Mouse (Mus musculus): ENCODE results near the gene Slc4a8. TPM values are rescaled to one million over a fixed set of nuclear protein-coding genes. Genes with fewer than 3 reads are reported as not detected.

Slc4a8 gene
- 1.2 and 2.9 TPM in 2 replicates for polyA plus RNA-seq (2011; ENCODE audit: insufficient read length, low read depth, missing spikeins)

DNA sequence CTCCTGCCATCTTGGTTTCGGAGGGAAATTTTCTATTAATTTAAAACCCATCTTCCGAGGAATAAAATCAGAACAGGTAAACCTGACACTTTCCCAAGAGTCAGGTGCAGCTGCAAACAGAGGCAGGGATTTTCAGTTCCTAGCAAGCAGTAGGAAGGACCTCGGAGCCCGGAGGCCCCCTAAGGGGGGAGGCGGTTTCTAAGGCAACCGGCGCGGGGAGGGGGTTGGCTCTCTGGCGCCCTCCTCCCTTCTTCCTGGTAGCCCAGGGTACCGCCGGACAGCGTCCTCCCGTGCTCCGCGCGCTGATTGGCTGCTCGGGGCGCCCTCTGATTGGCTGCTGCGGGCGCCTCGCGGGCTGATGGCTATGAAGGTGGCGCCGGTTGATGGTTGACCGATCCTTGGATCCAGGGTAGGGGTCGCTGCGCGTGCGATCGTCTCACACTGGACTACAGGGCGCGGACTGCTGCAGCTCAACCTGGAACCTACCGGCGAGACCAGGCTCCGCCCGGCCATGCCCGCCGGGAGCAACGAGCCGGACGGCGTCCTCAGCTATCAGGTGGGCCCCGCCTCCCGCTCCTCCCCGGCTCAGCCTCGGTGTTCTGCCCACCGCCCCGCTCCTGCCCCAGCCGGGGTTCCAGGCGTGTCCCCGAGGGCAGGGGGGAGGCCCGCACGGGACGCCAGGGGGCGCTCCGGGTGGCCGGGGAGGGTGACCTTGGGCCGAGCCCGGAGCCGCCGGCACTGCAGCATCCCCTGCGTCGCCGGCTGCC is at the start of gene Slc4a8:
Gene Slc4a8 (plus strand): TSS at position 329 of the 767 bp plus-strand sequence.
- peak; percentile 2; the same call in 1 of the 2 replicates for TF ChIP-seq CTCF (IDR thresholded peaks at IDR 0.05; ENCODE audit: borderline replicate concordance, insufficient read depth, low read length)
- no peak for TF ChIP-seq POLR2A (IDR thresholded peaks at IDR 0.05; ENCODE audit: low read depth, low read length)
- peak within 1 kb of the TSS; percentile 86 for H3K4me3 ChIP-seq (ENCODE audit: insufficient read depth, low read length)
- no peaks in the 10 kb centered on the region for H3K4me1 ChIP-seq (ENCODE audit: control insufficient read depth, insufficient read depth, low read length)
- H3K27ac ChIP-seq (ENCODE audit: insufficient read depth, low read length) = no peak within 1 kb of the TSS

DNA sequence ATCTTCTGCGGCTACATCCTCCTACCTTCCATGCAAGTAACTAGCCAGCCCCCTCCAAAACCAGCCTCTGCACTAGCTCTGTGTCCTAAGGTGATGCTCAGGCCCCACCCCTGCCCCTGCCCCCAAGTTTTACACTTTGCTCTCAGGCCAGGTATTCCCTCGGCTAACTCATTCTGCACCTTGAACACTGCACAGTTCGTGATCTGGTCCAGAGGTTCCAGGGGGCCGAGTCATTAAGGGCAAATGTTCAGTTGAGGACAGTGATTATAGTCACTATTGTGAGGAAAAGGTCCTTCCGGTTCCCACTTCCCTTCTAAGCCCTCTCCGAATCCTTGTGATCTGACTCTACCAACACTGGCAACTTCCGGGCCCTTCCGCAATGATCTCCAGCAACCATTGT is 47.1 kb upstream of the Slc4a8 start:
- H3K4me3 ChIP-seq (ENCODE audit: insufficient read depth, low read length) = no peak overlapping the region
- TF ChIP-seq POLR2A (IDR thresholded peaks at IDR 0.05; ENCODE audit: low read depth, low read length) (no peak), CTCF (IDR thresholded peaks at IDR 0.05; ENCODE audit: borderline replicate concordance, insufficient read depth, low read length) (no peak)
- no peak overlapping the region for H3K27ac ChIP-seq (ENCODE audit: insufficient read depth, low read length)
- no peaks in the 10 kb centered on the region for H3K4me1 ChIP-seq (ENCODE audit: control insufficient read depth, insufficient read depth, low read length)

DNA sequence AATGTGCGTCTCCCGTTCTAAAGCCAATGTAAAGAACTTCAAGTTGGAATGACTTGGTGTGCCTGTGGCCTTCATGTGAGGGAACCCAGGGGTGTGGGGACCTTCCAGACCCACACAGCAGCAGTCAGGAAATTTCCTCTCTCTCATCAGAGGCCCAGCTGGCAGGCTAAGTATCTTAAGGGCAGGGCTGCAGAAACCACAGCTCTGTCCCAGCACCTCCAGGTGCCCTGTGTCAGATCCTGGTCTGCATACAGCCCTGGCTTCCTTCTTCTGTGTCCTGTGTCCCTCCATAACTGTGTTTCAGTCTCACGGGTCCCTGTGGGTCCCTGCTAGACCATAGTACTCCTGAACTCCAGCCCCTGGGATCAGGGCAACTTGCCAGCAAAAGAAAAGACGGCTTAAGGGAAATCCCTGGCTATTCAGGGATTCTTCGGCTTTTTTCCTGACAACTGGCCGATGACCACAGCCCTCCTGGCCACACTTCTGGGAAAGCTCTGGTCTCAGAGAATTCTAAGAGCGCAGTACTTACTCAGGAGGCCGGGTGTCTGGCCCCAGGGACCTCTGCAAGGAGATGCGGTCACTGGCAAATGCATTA is 46.1 kb upstream of the Slc4a8 start:
- TF ChIP-seq POLR2A (IDR thresholded peaks at IDR 0.05; ENCODE audit: low read depth, low read length) (no peak), CTCF (IDR thresholded peaks at IDR 0.05; ENCODE audit: borderline replicate concordance, insufficient read depth, low read length) (no peak)
- Histone ChIP-seq H3K4me1 (ENCODE audit: control insufficient read depth, insufficient read depth, low read length) (no peaks in the 10 kb centered on the region), H3K4me3 (ENCODE audit: insufficient read depth, low read length) (no peak overlapping the region), H3K27ac (ENCODE audit: insufficient read depth, low read length) (no peak overlapping the region)

DNA sequence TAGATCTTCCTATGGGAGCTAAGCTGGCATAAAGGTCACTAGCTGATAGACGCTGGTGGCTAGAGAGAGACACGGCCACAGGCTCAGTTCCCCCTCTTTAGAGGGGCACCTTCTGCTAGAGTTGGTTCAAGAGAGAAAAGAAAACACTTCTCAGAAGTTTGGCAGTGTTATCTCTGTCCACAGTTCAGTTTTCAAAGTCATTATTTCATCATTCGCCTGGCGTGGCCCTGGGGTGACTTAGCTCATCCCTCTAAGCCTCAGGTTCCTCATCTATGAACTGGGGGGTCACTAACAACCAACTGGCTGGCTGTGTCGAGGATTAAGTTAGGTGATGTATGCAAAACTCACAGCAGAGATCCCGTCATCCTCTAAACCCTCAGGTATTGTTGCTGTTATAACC is 43.6 kb upstream of the Slc4a8 start:
- TF ChIP-seq POLR2A (IDR thresholded peaks at IDR 0.05; ENCODE audit: low read depth, low read length) (no peak), CTCF (IDR thresholded peaks at IDR 0.05; ENCODE audit: borderline replicate concordance, insufficient read depth, low read length) (no peak)
- no peaks in the 10 kb centered on the region for H3K4me1 ChIP-seq (ENCODE audit: control insufficient read depth, insufficient read depth, low read length)
- no peak overlapping the region for H3K4me3 ChIP-seq (ENCODE audit: insufficient read depth, low read length)

DNA sequence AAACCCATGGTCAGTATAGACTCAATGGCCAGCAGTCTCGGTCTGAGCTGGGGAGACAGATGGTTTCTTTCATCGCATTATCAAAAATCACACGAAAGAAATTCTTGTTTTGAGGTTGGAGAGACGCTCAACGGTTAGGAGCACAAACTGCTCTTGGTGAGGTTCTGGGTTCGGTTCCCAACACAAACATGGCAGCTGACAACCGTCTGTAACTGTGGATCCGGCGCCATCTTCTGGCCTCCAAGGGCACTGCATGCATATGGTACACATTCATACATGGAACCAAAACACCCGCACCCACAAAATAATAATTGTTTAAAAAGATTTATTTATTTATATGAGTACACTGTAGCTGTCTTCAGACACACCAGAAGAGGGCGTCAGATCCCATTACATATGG is 43.0 kb upstream of the Slc4a8 start:
- no peak for TF ChIP-seq POLR2A (IDR thresholded peaks at IDR 0.05; ENCODE audit: low read depth, low read length)
- no peak for TF ChIP-seq CTCF (IDR thresholded peaks at IDR 0.05; ENCODE audit: borderline replicate concordance, insufficient read depth, low read length)
- Histone ChIP-seq H3K4me1 (ENCODE audit: control insufficient read depth, insufficient read depth, low read length) (no peaks in the 10 kb centered on the region), H3K4me3 (ENCODE audit: insufficient read depth, low read length) (no peak overlapping the region), H3K27ac (ENCODE audit: insufficient read depth, low read length) (no peak overlapping the region)

More for the DNA sequence above, 43.6 kb upstream of the Slc4a8 start:
- no peak overlapping the region for H3K27ac ChIP-seq (ENCODE audit: insufficient read depth, low read length)

DNA sequence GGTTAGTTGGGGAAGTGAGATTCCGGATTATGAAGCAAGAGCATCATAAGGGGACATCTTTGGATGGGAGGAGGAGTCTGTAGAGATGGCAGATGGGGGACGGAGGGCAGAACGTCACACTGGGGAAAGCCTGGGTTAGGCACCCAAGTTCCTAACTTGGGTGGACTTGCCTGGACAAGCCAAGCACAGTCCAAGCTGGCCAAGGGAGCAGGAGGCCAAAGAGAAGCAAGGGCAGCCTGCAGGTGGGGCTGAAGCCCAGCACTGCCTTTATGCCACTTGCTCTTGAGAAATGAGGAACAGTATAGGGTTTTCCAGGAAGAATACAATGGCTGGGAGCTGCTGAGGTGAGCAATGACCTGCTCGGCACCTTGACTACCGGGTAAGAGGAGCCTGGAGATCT is 42.3 kb upstream of the Slc4a8 start:
- no peak overlapping the region for H3K4me3 ChIP-seq (ENCODE audit: insufficient read depth, low read length)
- no peak overlapping the region for H3K27ac ChIP-seq (ENCODE audit: insufficient read depth, low read length)
- TF ChIP-seq POLR2A (IDR thresholded peaks at IDR 0.05; ENCODE audit: low read depth, low read length) (no peak), CTCF (IDR thresholded peaks at IDR 0.05; ENCODE audit: borderline replicate concordance, insufficient read depth, low read length) (no peak)
- H3K4me1 ChIP-seq (ENCODE audit: control insufficient read depth, insufficient read depth, low read length) = no peaks in the 10 kb centered on the region

DNA sequence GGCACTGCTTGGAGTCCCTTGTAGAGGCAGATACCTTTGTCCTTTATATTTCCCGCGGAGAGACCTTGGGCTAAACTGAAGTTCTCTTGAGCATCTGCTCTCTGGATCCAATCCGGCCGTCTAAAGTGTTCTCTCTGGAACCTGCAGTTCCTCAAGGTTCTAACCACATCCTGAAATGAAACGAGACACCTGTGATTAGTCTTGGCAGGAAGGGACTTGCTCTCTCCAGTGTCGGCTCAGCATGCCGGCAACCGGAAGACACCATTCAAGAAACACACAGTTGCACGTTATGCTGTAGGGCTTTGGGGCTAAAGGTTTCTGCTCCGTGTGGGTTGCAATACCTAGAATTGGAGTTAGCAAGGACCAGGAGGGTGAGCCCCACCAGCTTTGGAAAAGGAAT is 41.5 kb upstream of the Slc4a8 start:
- no peak for TF ChIP-seq POLR2A (IDR thresholded peaks at IDR 0.05; ENCODE audit: low read depth, low read length)
- no peak for TF ChIP-seq CTCF (IDR thresholded peaks at IDR 0.05; ENCODE audit: borderline replicate concordance, insufficient read depth, low read length)
- Histone ChIP-seq H3K4me3 (ENCODE audit: insufficient read depth, low read length) (no peak overlapping the region), H3K4me1 (ENCODE audit: control insufficient read depth, insufficient read depth, low read length) (no peaks in the 10 kb centered on the region), H3K27ac (ENCODE audit: insufficient read depth, low read length) (no peak overlapping the region)

DNA sequence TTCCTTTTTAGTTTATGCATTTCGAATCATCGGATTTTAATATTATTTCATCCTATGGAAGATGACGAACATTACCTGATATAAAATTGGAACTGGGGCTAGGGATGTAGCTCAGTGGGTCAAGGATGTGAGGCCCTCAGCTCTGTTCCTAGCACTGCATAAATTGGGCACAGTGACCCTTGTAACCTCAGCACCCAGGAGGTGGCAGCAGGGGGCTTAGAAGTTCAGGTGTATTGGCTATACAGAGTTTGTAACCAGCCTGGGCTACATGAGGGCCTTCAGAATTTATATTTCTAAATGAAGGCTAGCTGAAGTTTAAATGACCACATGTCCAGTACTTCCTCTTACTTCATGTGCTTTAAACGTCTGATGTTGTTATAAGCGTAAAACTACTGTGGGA is 40.1 kb upstream of the Slc4a8 start:
- H3K4me1 ChIP-seq (ENCODE audit: control insufficient read depth, insufficient read depth, low read length) = no peaks in the 10 kb centered on the region
- TF ChIP-seq POLR2A (IDR thresholded peaks at IDR 0.05; ENCODE audit: low read depth, low read length) = no peak
- TF ChIP-seq CTCF (IDR thresholded peaks at IDR 0.05; ENCODE audit: borderline replicate concordance, insufficient read depth, low read length) = no peak
- no peak overlapping the region for H3K4me3 ChIP-seq (ENCODE audit: insufficient read depth, low read length)
- no peak overlapping the region for H3K27ac ChIP-seq (ENCODE audit: insufficient read depth, low read length)

DNA sequence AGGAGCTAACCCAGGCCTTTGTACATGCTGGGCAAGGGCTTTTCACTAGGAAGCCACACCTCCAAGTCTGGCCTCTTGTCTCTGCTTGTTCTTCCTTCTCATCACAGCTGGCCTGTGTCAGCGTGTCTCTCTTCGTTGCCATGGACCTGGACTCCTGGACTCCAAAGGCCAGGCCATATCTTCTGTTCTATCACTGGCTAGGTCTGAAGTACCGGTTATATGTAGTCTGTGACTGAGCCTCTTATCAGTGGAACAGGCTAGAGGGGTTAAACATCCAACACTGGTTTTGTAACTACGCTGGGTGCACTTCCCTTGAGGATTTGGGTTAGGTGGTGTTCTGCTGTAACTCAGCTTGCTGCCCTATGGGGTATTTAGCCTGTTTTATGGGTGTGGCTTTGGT is 39.5 kb upstream of the Slc4a8 start:
- H3K27ac ChIP-seq (ENCODE audit: insufficient read depth, low read length) = no peak overlapping the region
- no peak for TF ChIP-seq POLR2A (IDR thresholded peaks at IDR 0.05; ENCODE audit: low read depth, low read length)
- no peak for TF ChIP-seq CTCF (IDR thresholded peaks at IDR 0.05; ENCODE audit: borderline replicate concordance, insufficient read depth, low read length)
- no peak overlapping the region for H3K4me3 ChIP-seq (ENCODE audit: insufficient read depth, low read length)

DNA sequence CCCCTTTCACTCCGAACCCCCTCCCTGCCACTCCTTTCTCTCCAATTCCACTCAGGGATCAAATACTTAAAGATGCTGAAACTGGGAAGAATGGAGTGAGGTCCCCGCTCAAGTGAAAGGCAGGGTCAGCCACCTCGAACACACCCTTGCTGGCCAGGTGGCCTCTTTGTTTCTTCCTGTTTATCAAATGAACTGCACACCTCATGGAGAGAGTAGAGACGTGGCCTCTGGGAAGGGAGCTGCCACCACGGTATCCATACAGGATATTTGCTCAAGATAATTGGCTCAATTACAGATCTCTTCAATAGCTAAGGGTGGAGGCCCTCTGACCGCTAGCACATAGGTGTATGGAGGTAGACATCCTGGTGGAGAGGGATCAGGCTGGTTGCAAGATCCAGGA is 39.0 kb upstream of the Slc4a8 start:
- TF ChIP-seq POLR2A (IDR thresholded peaks at IDR 0.05; ENCODE audit: low read depth, low read length) = no peak
- TF ChIP-seq CTCF (IDR thresholded peaks at IDR 0.05; ENCODE audit: borderline replicate concordance, insufficient read depth, low read length) = no peak
- H3K4me3 ChIP-seq (ENCODE audit: insufficient read depth, low read length) = no peak overlapping the region
- no peaks in the 10 kb centered on the region for H3K4me1 ChIP-seq (ENCODE audit: control insufficient read depth, insufficient read depth, low read length)
- H3K27ac ChIP-seq (ENCODE audit: insufficient read depth, low read length) = no peak overlapping the region

More for the DNA sequence above, 39.5 kb upstream of the Slc4a8 start:
- no peaks in the 10 kb centered on the region for H3K4me1 ChIP-seq (ENCODE audit: control insufficient read depth, insufficient read depth, low read length)

All from embryonic fibroblast, embryonic 13.5 days (primary cell).